Mouse (Mus musculus) bone marrow macrophage, adult 2 months (primary cell): Measurements from ENCODE around the gene Nos1.

Experiments used
- CTCF ChIP-seq: IDR thresholded peaks from 2 replicates; pipeline ENCODE4 v1.5.1; 2012; ENCODE audit warnings: low read depth, mild to moderate bottlenecking, low read length, moderate library complexity
- POLR2A ChIP-seq: IDR thresholded peaks from 2 replicates; pipeline ENCODE4 v1.6.1; 2012; ENCODE audit warnings: mild to moderate bottlenecking, low read depth, low read length, borderline replicate concordance

DNA sequence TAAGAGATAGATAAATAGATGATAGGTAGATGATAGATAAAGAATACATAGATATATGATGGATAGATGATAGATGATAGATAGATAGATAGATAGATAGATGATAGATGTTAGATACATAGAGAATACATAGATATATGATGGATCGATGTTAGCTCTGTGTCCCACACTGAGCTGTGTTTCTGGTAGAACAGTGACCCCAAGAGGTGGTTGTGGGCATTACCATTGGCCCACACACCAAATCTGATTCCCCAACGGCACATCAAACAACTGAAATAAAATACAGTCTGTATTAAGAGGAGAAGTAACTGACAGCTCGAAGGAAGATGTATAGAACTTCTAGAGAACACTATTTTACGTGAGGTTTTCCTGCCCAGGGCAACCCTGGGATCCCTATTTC lies 165.8 kb downstream of the Nos1 start:
- TF ChIP-seq CTCF (no peak), POLR2A (no peak)
